Mouse (Mus musculus) stomach, postnatal 0 days (tissue): ENCODE results near the gene Ncoa1. TPM values are rescaled to one million over a fixed set of nuclear protein-coding genes. Genes with fewer than 3 reads are reported as not detected.
"Not testable (repeated sequence)": the region's sequence is repeated elsewhere in the genome, so short reads cannot be mapped to it uniquely, and the experiment has no call there.

Experiments
- ATAC-seq: fragments of 200-750 bp; cut with Nextera tagmentation; 2 replicates; pipeline ENCODE4 v1.8.0; 2017; ENCODE audit not compliant: low FRiP score, low TSS enrichment
- DNase-seq: peaks from one replicate; pipeline ENCODE4 v3.0.0-alpha.2; 2016; ENCODE audit warnings: low spot score
- H3K27ac ChIP-seq: fragments of 300-500 bp; sonication (generic); replicated peaks from 2 replicates; pipeline ENCODE4 v1.5.1; 2014; ENCODE audit warnings: mild to moderate bottlenecking, control low read depth
- H3K27me3 ChIP-seq: fragments of 300-500 bp; sonication (generic); 2 replicates; pipeline ENCODE4 v1.6.1; 2014; ENCODE audit warnings: low read length; ENCODE audit not compliant: control insufficient read depth, insufficient read depth
- H3K36me3 ChIP-seq: fragments of 300-500 bp; sonication (generic); 2 replicates; pipeline ENCODE4 v1.6.1; 2014; ENCODE audit warnings: low read length, mixed read lengths; ENCODE audit not compliant: control insufficient read depth, insufficient read depth
- H3K4me1 ChIP-seq: fragments of 300-500 bp; sonication (generic); replicated peaks from 2 replicates; pipeline ENCODE4 v1.6.1; 2014; ENCODE audit warnings: antibody characterized with exemption; ENCODE audit not compliant: control insufficient read depth, insufficient read depth
- H3K4me2 ChIP-seq: fragments of 300-500 bp; sonication (generic); replicated peaks from 2 replicates; pipeline ENCODE4 v1.6.1; 2014; ENCODE audit warnings: low read depth, mild to moderate bottlenecking, control low read depth, moderate library complexity
- H3K4me3 ChIP-seq: fragments of 300-500 bp; sonication (generic); 2 replicates; pipeline ENCODE4 v1.5.1; 2014; ENCODE audit warnings: low read depth, low read length, control low read depth
- H3K9ac ChIP-seq: fragments of 300-500 bp; sonication (generic); 2 replicates; pipeline ENCODE4 v1.6.1; 2014; ENCODE audit warnings: mild to moderate bottlenecking, low read length, control low read depth, mixed read lengths
- H3K9me3 ChIP-seq: fragments of 300-500 bp; sonication (generic); 2 replicates; pipeline ENCODE4 v1.6.1; 2016; ENCODE audit warnings: low read length; ENCODE audit not compliant: control insufficient read depth
- CTCF ChIP-seq: IDR thresholded peaks from 2 replicates; pipeline ENCODE4 v1.5.1; 2016; ENCODE audit warnings: antibody characterized with exemption, low read depth, mild to moderate bottlenecking, moderate library complexity
- EP300 ChIP-seq: optimal IDR thresholded peaks from 2 replicates; pipeline ENCODE3; 2016; ENCODE audit warnings: antibody characterized with exemption
- whole genome bisulfite sequencing: fragments of 180-500 bp; shearing (Covaris S2); extraction: QIAGEN DNeasy Blood & Tissue Kit; methylation state at CpG from one replicate; pipeline ENCODE4 v1.1.7; 2014; 5-methylcytosine and 5-hydroxymethylcytosine counted together
- polyA plus RNA-seq: library from polyadenylated mRNA; unstranded; fragments of >200 nt; fragmentation: Nextera tagmentation; extraction: Ambion mirVana; gene quantifications from 2 replicates; pipeline ENCODE4 v1.2.1, GENCODE M21; 2015

The Ncoa1 gene
- polyA plus RNA-seq, 1 experiment from 2014 or later = 5.0 TPM

GRCm38 (mm10) chr12:4452233-4452632 is 24.7 kb downstream of the Ncoa1 start:
- H3K9me3 ChIP-seq = no peaks in the 10 kb centered on the region
- no peak overlapping the region for H3K27ac ChIP-seq
- peaks cover 4% of the 10 kb centered on the region for H3K4me1 ChIP-seq
- H3K9ac ChIP-seq = no peak overlapping the region
- H3K4me2 ChIP-seq = no peak overlapping the region
- TF ChIP-seq CTCF (no peak), EP300 (no peak)
- no peaks in the 10 kb centered on the region for H3K36me3 ChIP-seq
- H3K27me3 ChIP-seq = no peaks in the 10 kb centered on the region
- DNase-seq (no peak), ATAC-seq (no peak)
- no peak overlapping the region for H3K4me3 ChIP-seq

- H3K4me3 ChIP-seq, H3K36me3 ChIP-seq, H3K4me1 ChIP-seq, H3K27ac ChIP-seq, ATAC-seq, H3K27me3 ChIP-seq, H3K4me2 ChIP-seq, H3K9ac ChIP-seq, H3K9me3 ChIP-seq, DNase-seq: not testable (repeated sequence)
Observed at GRCm38 (mm10) chr12:4450485-4450884, 26.5 kb downstream of the Ncoa1 start.

GRCm38 (mm10) chr12:4448076-4448589 is 28.8 kb downstream of the Ncoa1 start:
- Histone ChIP-seq H3K9me3 (no peaks in the 10 kb centered on the region), H3K27me3 (no peaks in the 10 kb centered on the region), H3K9ac (no peak overlapping the region), H3K36me3 (no peaks in the 10 kb centered on the region), H3K4me3 (no peak overlapping the region), H3K4me2 (no peak overlapping the region), H3K4me1 (no peaks in the 10 kb centered on the region), H3K27ac (no peak overlapping the region)
- TF ChIP-seq CTCF (no peak), EP300 (no peak)
- DNase-seq = no peak
- ATAC-seq = no peak
- 82% methylated on average over 4 of the region's 4 CpGs for WGBS

DNA sequence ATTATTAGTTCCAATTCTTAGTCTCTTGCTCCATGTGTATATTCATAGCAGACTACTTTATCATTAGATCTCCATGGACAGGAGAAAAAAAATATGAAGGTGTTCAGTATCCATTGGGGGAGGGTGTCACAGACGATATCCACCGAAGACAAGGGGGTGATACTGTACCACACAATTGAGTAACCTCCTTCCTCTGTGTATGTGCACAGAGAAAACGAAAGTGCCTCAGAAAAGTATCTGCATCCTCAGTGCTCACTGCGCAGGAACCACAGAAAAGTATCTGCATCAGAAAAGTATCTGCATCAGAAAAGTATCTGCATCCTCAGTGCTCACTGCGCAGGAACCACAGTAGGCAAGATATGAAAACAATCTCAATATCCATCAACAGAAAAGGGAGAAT is 32.0 kb downstream of the Ncoa1 start:
- Histone ChIP-seq H3K4me3 (no peak overlapping the region), H3K27ac (no peak overlapping the region), H3K36me3 (no peaks in the 10 kb centered on the region), H3K4me1 (no peaks in the 10 kb centered on the region), H3K4me2 (no peak overlapping the region), H3K27me3 (no peaks in the 10 kb centered on the region), H3K9me3 (no peaks in the 10 kb centered on the region), H3K9ac (no peak overlapping the region)
- ATAC-seq (no peak), DNase-seq (no peak)
- WGBS = 89% methylated on average over 5 of the region's 5 CpGs
- TF ChIP-seq EP300 (no peak), CTCF (no peak)

GRCm38 (mm10) chr12:4441451-4441850 is 35.5 kb downstream of the Ncoa1 start:
- whole genome bisulfite sequencing = 85% methylated on average over 3 of the region's 3 CpGs
- Histone ChIP-seq H3K36me3 (no peaks in the 10 kb centered on the region), H3K4me1 (no peaks in the 10 kb centered on the region), H3K27ac (no peak overlapping the region), H3K4me3 (no peak overlapping the region), H3K4me2 (no peak overlapping the region), H3K27me3 (no peaks in the 10 kb centered on the region), H3K9ac (no peak overlapping the region), H3K9me3 (no peaks in the 10 kb centered on the region)
- DNase-seq = no peak
- no peak for ATAC-seq
- TF ChIP-seq EP300 = no peak
- no peak for TF ChIP-seq CTCF

GRCm38 (mm10) chr12:4436198-4436597 is 40.8 kb downstream of the Ncoa1 start:
- TF ChIP-seq CTCF (no peak), EP300 (no peak)
- Histone ChIP-seq H3K27me3 (no peaks in the 10 kb centered on the region), H3K4me3 (no peak overlapping the region), H3K9ac (no peak overlapping the region), H3K4me2 (no peak overlapping the region), H3K27ac (no peak overlapping the region), H3K4me1 (no peaks in the 10 kb centered on the region), H3K36me3 (no peaks in the 10 kb centered on the region), H3K9me3 (no peaks in the 10 kb centered on the region)
- ATAC-seq (no peak), DNase-seq (no peak)
- 79% methylated on average over 5 of the region's 5 CpGs for WGBS
